Mouse (Mus musculus): ENCODE results near the gene Map3k21. TPM values are rescaled to one million over a fixed set of nuclear protein-coding genes. Genes with fewer than 3 reads are reported as not detected.

Map3k21 gene
- polyA plus RNA-seq, 1 experiment from 2014 or later, result 0.03 TPM

DNA sequence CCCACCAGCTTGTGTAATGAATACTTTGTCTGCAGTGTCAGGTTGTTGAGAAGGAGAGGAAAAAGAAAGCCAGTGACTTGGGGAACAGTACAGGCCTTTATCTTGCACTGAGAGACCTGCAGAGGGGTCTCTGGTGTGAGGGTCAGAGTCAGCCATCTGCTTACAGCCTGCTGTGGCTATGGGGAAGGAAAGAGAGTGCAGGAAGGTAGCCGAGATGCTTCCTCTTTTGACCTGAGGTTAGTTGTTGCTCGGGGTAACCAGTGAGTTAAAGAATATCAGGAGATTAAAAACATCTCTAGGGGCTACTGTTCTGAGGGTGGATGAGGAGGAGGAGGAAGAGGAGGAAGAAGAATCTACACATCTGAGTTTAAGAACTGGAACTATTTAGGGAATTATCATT, 77.7 kb downstream of the Map3k21 start:
- DNase-seq (ENCODE audit: low spot score), result no peak
- WGBS, result 59% methylated on average over 2 of the region's 2 CpGs
- H3K27me3 ChIP-seq (ENCODE audit: insufficient read depth, poor library complexity, severe bottlenecking), result peaks cover 24% of the 10 kb centered on the region
- no peak overlapping the region for H3K4me3 ChIP-seq
- H3K36me3 ChIP-seq, result no peaks in the 10 kb centered on the region
- no peak overlapping the region for H3K27ac ChIP-seq
- peaks cover 19% of the 10 kb centered on the region for H3K4me1 ChIP-seq (replicated peaks)
- H3K9me3 ChIP-seq, result no peaks in the 10 kb centered on the region

- Histone ChIP-seq H3K4me1 (replicated peaks) (peaks cover 27% of the 10 kb centered on the region), H3K9me3 (no peaks in the 10 kb centered on the region), H3K36me3 (no peaks in the 10 kb centered on the region), H3K4me3 (no peak overlapping the region), H3K27ac (no peak overlapping the region), H3K27me3 (ENCODE audit: insufficient read depth, poor library complexity, severe bottlenecking) (peaks cover 79% of the 10 kb centered on the region)
- WGBS, result 82% methylated on average over 9 of the region's 9 CpGs
- DNase-seq (ENCODE audit: low spot score), result no peak
Measured at GRCm38 (mm10) chr8:125993636-125994035, 83.4 kb downstream of the Map3k21 start.

GRCm38 (mm10) chr8:125995101-125995986, 85.1 kb downstream of the Map3k21 start, which contains the start of gene Kcnk1:
Gene Kcnk1, plus strand, starts transcription at chr8:125995170.
- WGBS, result under 1% methylated on average over 73 of the region's 73 CpGs
- Histone ChIP-seq H3K36me3 (no peaks in the 10 kb centered on the region), H3K4me1 (replicated peaks) (peaks cover 25% of the 10 kb centered on the region), H3K27ac (peak within 1 kb of the TSS; percentile 85), H3K4me3 (peak within 1 kb of the TSS; percentile 67), H3K9me3 (no peaks in the 10 kb centered on the region), H3K27me3 (ENCODE audit: insufficient read depth, poor library complexity, severe bottlenecking) (peaks cover 76% of the 10 kb centered on the region)
- peak; percentile 74 for DNase-seq (ENCODE audit: low spot score)

GRCm38 (mm10) chr8:125996031-125996839, 86.0 kb downstream of the Map3k21 start:
- H3K27me3 ChIP-seq (ENCODE audit: insufficient read depth, poor library complexity, severe bottlenecking), result peaks cover 72% of the 10 kb centered on the region
- WGBS, result 13% methylated on average over 14 of the region's 14 CpGs

GRCm38 (mm10) chr8:125996980-125997379, 86.7 kb downstream of the Map3k21 start:
- DNase-seq (ENCODE audit: low spot score), result no peak
- WGBS, result 33% methylated on average over 6 of the region's 6 CpGs
- H3K27ac ChIP-seq, result no peak overlapping the region
- peaks cover 66% of the 10 kb centered on the region for H3K27me3 ChIP-seq (ENCODE audit: insufficient read depth, poor library complexity, severe bottlenecking)
- H3K4me1 ChIP-seq (replicated peaks), result peaks cover 25% of the 10 kb centered on the region
- H3K4me3 ChIP-seq, result peak overlapping the region; percentile 67; the same call in 1 of the 2 replicates
- H3K9me3 ChIP-seq, result no peaks in the 10 kb centered on the region
- no peaks in the 10 kb centered on the region for H3K36me3 ChIP-seq

More at GRCm38 (mm10) chr8:125996031-125996839, 86.0 kb downstream of the Map3k21 start:
- Histone ChIP-seq H3K36me3 (no peaks in the 10 kb centered on the region), H3K9me3 (no peaks in the 10 kb centered on the region), H3K27ac (peak overlapping the region; percentile 85), H3K4me1 (replicated peaks) (peaks cover 25% of the 10 kb centered on the region), H3K4me3 (peak overlapping the region; percentile 67)
- peak; percentile 12 for DNase-seq (ENCODE audit: low spot score)

Other genes starting within 250 kb of the Map3k21 start
- gene Map10, start 240.6 kb upstream of the Map3k21 start, polyA plus RNA-seq (2016; fragmentation: Nextera tagmentation; extraction: Ambion mirVana), result 6.0 and 8.0 TPM in 2 replicates
- gene Ntpcr, start 180.5 kb upstream of the Map3k21 start, polyA plus RNA-seq (2016; fragmentation: Nextera tagmentation; extraction: Ambion mirVana), result 15.9 and 18.8 TPM in 2 replicates
- gene Pcnx2, start 12.1 kb upstream of the Map3k21 start, polyA plus RNA-seq (2016; fragmentation: Nextera tagmentation; extraction: Ambion mirVana), result 0.39 and 0.52 TPM in 2 replicates
- gene Kcnk1, start 84.7 kb downstream of the Map3k21 start, polyA plus RNA-seq (2016; fragmentation: Nextera tagmentation; extraction: Ambion mirVana), result 6.8 and 11.0 TPM in 2 replicates

All from hindbrain, embryonic 10.5 days (tissue).